Mouse (Mus musculus): ENCODE measurements at regions not wholly inside any gene's neighbourhood (a gene's known extent, or its start where the extent isn't known, plus 50 kb on each side); places are given as distances from the start of the nearest gene placed in this dataset.

DNA sequence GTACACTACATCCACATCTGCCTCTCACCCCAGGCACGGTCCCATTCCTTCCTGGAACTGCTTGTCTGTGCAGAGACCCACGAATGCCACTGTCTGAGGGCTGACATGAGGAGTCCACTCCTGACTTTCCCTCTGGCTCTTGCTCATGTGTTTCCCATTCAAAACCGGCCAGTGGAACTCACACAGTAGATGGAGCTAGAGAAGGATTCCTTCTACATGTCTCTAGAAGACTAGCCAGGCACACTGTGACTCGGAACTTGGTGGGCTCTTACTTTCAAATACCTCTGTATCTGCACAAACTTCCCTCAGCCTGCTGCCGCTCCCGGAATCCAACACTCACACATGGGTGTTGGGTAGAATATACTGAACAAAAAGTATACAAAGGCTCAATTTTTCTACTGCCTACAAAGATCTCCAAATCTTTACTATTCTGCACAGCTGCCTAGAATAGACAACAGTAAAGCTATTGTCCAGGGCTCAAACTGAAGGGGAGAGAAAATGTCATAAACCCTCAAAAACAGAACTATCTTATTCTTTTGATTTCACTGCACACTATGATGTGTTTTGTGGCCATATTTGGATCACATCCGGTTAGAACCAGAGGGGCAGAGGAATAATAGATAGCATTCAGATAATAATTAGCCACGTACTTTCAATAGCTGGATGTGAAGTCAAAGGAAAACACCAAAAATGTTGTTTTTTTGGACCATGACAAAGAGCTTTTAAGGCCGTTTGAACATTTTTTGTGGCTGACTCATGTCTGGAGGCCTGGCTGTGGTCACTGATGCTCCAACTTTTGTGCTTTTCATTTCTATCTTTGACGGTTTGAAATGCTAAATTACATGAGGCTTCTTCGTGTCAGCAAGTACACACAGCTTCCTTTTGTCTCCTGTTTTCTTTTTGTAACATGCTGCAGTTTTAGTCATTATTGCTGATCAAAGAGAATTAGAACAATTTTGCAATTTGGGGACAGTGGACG, 164.3 kb upstream of the Foxd3 start:
- no peak for TF ChIP-seq CTCF (IDR thresholded peaks at IDR 0.05; ENCODE audit: low read depth, low read length)
- no peak for TF ChIP-seq POLR2AphosphoS5 (IDR thresholded peaks at IDR 0.05; ENCODE audit: insufficient replicate concordance, low read depth, low read length)
- TF ChIP-seq GATA2 (IDR thresholded peaks at IDR 0.05; ENCODE audit: borderline replicate concordance, low read depth, low read length) = no peak
